Mouse (Mus musculus): ENCODE data around the gene Syvn1. TPM values are rescaled to one million over a fixed set of nuclear protein-coding genes. Genes with fewer than 3 reads are reported as not detected.

Gene Syvn1
- polyA plus RNA-seq, 1 experiment from 2014 or later = 29.2 TPM

DNA sequence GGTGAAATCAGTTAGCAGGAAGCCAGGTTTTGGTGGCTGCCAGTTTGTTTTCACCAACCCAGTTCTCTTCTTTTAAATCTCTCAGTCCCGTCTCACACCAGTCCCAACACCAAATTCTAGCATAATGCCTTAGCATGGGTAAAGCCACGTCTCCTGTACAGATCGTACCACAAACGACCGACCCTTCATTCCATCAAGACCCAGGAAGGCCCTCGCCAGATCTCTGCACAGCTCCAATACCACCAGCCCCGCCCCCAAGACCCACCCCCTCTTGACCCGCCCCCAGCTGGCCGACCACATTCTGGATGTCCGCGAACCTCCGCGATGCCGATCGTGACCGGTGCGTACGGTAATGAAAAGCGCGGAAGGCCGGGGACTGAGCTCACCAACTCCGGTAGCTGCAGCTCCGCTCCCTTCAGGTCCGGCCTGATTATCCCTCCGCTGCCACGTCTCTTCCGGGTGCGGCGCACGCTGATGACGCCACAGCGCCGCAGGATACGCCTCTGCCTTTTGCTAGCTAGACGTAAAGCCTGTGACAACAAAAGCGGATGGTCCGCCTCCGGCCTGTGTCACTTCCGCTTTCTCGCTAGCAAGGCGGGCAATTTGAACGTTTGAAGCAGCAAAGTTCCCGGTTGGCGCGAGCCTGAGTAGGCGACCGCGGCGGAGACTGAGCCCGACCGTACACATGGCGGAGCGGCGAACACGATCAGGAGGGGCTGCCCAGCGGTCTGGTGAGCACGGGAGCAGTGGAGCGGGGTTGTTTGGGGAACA lies 38.3 kb downstream of the Syvn1 start, which contains the start of the genes Zfpl1 and Cdca5:
Zfpl1 (minus strand) TSS at position 479 of the 771 bp plus-strand sequence.
Cdca5 (plus strand) TSS at position 506 of the 771 bp plus-strand sequence.
- H3K9ac ChIP-seq (ENCODE audit: low read length) = peak within 1 kb of the TSS; percentile 84
- WGBS = under 1% methylated on average over 58 of the region's 58 CpGs
- peaks cover 4% of the 10 kb centered on the region; the same call in 1 of the 2 replicates for H3K36me3 ChIP-seq (ENCODE audit: control insufficient read depth, insufficient read depth, low read length)
- ATAC-seq (ENCODE audit: insufficient read depth, low FRiP score) = peak; percentile 90
- peak within 1 kb of the TSS; percentile 65 for H3K27ac ChIP-seq (ENCODE audit: low read length)
- H3K4me2 ChIP-seq (ENCODE audit: low read depth, low read length) = peak within 1 kb of the TSS; percentile 91
- H3K4me3 ChIP-seq (replicated peaks; ENCODE audit: low read length) = peak within 1 kb of the TSS; percentile 78
- H3K9me3 ChIP-seq (replicated peaks; ENCODE audit: control insufficient read depth, low read length) = no peaks in the 10 kb centered on the region
- no peaks in the 10 kb centered on the region for H3K27me3 ChIP-seq (ENCODE audit: control insufficient read depth, insufficient read depth, low read length)
- peaks cover 16% of the 10 kb centered on the region for H3K4me1 ChIP-seq (ENCODE audit: control insufficient read depth, insufficient read depth, low read length)

DNA sequence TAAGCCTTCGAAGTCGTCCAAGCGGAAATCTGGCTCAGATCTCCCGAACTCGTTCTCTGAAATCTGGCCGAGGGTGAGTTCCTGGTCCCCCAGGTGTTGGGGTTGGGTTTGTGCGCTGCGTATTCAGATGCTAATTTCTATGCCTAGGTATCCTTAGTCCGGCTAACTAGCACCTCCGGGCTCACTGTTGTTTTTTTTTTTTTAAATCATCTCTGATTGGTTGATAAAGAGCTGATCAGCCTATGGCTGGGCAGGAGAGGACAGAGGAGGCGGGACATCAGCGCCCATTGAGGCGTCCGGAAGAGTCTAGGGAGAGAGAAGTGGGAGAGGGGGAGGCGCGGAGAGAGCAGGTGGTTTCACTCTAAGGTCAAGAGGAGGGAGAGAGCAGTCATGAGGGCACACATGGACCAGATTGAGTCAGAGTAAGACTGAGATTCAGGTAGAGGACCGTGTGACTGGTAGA lies 39.1 kb downstream of the Syvn1 start:
- H3K4me2 ChIP-seq (ENCODE audit: low read depth, low read length) = peak overlapping the region; percentile 69
- H3K9ac ChIP-seq (ENCODE audit: low read length) = peak overlapping the region; percentile 77
- H3K36me3 ChIP-seq (ENCODE audit: control insufficient read depth, insufficient read depth, low read length) = peaks cover 4% of the 10 kb centered on the region; the same call in 1 of the 2 replicates
- ATAC-seq (ENCODE audit: insufficient read depth, low FRiP score) = peak; percentile 70
- H3K4me3 ChIP-seq (replicated peaks; ENCODE audit: low read length) = peak overlapping the region; percentile 78
- WGBS = 0% methylated on average over 17 of the region's 17 CpGs
- peak overlapping the region; percentile 64 for H3K27ac ChIP-seq (ENCODE audit: low read length)
- H3K27me3 ChIP-seq (ENCODE audit: control insufficient read depth, insufficient read depth, low read length) = no peaks in the 10 kb centered on the region
- H3K4me1 ChIP-seq (ENCODE audit: control insufficient read depth, insufficient read depth, low read length) = peaks cover 16% of the 10 kb centered on the region
- no peaks in the 10 kb centered on the region for H3K9me3 ChIP-seq (replicated peaks; ENCODE audit: control insufficient read depth, low read length)

DNA sequence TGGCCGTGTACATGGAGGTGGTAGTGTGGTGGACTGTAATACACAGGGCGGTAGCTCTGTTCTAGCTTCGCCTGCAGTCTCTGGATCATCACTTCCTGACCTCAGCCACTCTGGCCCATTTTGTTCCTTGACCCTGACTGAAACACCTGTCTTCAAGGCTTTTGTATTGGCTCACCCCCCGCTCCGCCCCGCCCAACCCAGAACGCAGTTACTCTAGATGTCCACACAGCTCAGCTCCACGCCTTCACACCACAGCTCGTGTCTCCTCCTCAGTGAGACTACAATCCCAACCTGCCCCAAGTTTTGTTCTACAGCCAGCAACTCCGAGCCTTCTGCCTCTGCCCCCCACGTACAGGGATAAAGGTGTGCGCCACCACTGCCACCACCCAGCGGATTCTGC lies 42.5 kb downstream of the Syvn1 start:
- ATAC-seq (ENCODE audit: insufficient read depth, low FRiP score) = no peak
- H3K4me2 ChIP-seq (ENCODE audit: low read depth, low read length) = no peak overlapping the region
- H3K4me1 ChIP-seq (ENCODE audit: control insufficient read depth, insufficient read depth, low read length) = peaks cover 10% of the 10 kb centered on the region
- 92% methylated on average over 13 of the region's 13 CpGs for WGBS
- H3K27ac ChIP-seq (ENCODE audit: low read length) = no peak overlapping the region
- H3K27me3 ChIP-seq (ENCODE audit: control insufficient read depth, insufficient read depth, low read length) = no peaks in the 10 kb centered on the region
- H3K36me3 ChIP-seq (ENCODE audit: control insufficient read depth, insufficient read depth, low read length) = no peaks in the 10 kb centered on the region
- H3K4me3 ChIP-seq (replicated peaks; ENCODE audit: low read length) = no peak overlapping the region
- H3K9ac ChIP-seq (ENCODE audit: low read length) = no peak overlapping the region
- H3K9me3 ChIP-seq (replicated peaks; ENCODE audit: control insufficient read depth, low read length) = no peaks in the 10 kb centered on the region

DNA sequence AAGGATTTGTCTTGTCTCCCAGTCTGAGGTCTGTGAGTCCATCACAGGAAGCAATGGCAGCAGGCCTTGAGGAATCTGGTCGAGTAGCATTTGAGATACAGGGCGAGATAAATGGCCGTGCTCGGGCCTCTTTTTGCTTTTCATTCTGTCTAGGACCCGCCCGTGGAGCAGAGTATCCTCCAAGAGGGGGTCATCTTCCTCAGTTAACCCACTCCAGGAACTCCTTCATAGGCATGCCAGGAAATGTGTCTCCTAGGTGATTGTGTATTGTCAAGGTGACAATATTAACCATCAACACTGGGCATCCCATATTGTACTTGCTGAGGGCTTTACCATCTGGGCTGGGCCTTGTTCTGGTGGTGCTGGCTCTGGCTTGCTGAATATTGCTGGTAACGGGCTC lies 47.7 kb downstream of the Syvn1 start, which contains the start of gene AC131692.1:
AC131692.1 (plus strand) TSS at position 301 of the 400 bp plus-strand sequence.
- H3K36me3 ChIP-seq (ENCODE audit: control insufficient read depth, insufficient read depth, low read length) = no peaks in the 10 kb centered on the region
- no peak within 1 kb of the TSS for H3K4me2 ChIP-seq (ENCODE audit: low read depth, low read length)
- ATAC-seq (ENCODE audit: insufficient read depth, low FRiP score) = no peak
- no peak within 1 kb of the TSS for H3K4me3 ChIP-seq (replicated peaks; ENCODE audit: low read length)
- no peaks in the 10 kb centered on the region for H3K9me3 ChIP-seq (replicated peaks; ENCODE audit: control insufficient read depth, low read length)
- no peak within 1 kb of the TSS for H3K27ac ChIP-seq (ENCODE audit: low read length)
- H3K27me3 ChIP-seq (ENCODE audit: control insufficient read depth, insufficient read depth, low read length) = no peaks in the 10 kb centered on the region
- no peak within 1 kb of the TSS for H3K9ac ChIP-seq (ENCODE audit: low read length)
- H3K4me1 ChIP-seq (ENCODE audit: control insufficient read depth, insufficient read depth, low read length) = no peaks in the 10 kb centered on the region
- WGBS = 87% methylated on average over 7 of the region's 7 CpGs

DNA sequence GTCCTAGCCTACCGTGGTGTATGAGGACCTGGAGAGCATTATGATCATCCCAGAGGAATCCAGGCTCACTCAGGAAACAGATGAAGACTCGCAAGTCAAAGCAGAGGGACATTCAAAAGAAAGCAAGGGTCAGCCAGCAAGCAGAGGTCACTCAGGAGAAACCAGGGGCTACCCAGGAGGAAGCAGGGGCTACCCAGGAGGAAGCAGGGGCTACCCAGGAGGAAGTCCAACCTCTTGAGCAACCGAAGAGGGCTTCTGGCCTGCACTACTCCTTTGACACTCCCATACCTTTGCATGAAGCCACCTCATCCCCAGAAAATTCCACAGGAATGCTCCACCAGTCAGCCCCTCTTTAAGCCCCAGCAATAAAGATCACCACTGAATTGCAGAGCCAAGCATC lies 51.5 kb downstream of the Syvn1 start:
- Histone ChIP-seq H3K27me3 (ENCODE audit: control insufficient read depth, insufficient read depth, low read length) (no peaks in the 10 kb centered on the region), H3K4me3 (replicated peaks; ENCODE audit: low read length) (no peak overlapping the region), H3K36me3 (ENCODE audit: control insufficient read depth, insufficient read depth, low read length) (no peaks in the 10 kb centered on the region), H3K9me3 (replicated peaks; ENCODE audit: control insufficient read depth, low read length) (no peaks in the 10 kb centered on the region), H3K4me1 (ENCODE audit: control insufficient read depth, insufficient read depth, low read length) (no peaks in the 10 kb centered on the region), H3K27ac (ENCODE audit: low read length) (no peak overlapping the region), H3K9ac (ENCODE audit: low read length) (no peak overlapping the region), H3K4me2 (ENCODE audit: low read depth, low read length) (no peak overlapping the region)
- no peak for ATAC-seq (ENCODE audit: insufficient read depth, low FRiP score)
- 88% methylated on average over 3 of the region's 3 CpGs for WGBS

DNA sequence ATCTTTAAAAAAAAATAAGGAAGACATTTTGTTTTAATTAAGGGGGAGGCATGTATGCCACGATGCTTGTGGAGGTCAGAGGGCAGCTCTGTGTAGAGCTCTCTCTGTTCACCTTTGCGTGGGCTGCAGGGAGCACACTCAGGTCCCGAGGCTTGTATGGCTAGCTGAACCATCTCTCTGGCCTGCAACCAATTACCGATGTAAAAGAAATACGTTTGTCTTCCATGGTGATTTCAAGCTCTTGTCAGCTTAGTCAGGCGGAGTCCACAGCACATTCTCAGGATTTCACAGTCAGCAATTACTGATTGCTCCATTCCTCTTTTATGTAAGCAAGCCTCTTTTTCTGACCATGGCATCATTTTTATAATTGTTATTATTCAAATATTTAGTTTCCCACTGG lies 54.8 kb downstream of the Syvn1 start:
- 53% methylated on average over 6 of the region's 6 CpGs for WGBS
- no peaks in the 10 kb centered on the region for H3K36me3 ChIP-seq (ENCODE audit: control insufficient read depth, insufficient read depth, low read length)
- no peak overlapping the region for H3K4me2 ChIP-seq (ENCODE audit: low read depth, low read length)
- H3K9me3 ChIP-seq (replicated peaks; ENCODE audit: control insufficient read depth, low read length) = no peaks in the 10 kb centered on the region
- H3K4me1 ChIP-seq (ENCODE audit: control insufficient read depth, insufficient read depth, low read length) = no peaks in the 10 kb centered on the region
- no peak overlapping the region for H3K9ac ChIP-seq (ENCODE audit: low read length)
- ATAC-seq (ENCODE audit: insufficient read depth, low FRiP score) = no peak
- H3K27ac ChIP-seq (ENCODE audit: low read length) = no peak overlapping the region
- H3K4me3 ChIP-seq (replicated peaks; ENCODE audit: low read length) = no peak overlapping the region
- no peaks in the 10 kb centered on the region for H3K27me3 ChIP-seq (ENCODE audit: control insufficient read depth, insufficient read depth, low read length)

DNA sequence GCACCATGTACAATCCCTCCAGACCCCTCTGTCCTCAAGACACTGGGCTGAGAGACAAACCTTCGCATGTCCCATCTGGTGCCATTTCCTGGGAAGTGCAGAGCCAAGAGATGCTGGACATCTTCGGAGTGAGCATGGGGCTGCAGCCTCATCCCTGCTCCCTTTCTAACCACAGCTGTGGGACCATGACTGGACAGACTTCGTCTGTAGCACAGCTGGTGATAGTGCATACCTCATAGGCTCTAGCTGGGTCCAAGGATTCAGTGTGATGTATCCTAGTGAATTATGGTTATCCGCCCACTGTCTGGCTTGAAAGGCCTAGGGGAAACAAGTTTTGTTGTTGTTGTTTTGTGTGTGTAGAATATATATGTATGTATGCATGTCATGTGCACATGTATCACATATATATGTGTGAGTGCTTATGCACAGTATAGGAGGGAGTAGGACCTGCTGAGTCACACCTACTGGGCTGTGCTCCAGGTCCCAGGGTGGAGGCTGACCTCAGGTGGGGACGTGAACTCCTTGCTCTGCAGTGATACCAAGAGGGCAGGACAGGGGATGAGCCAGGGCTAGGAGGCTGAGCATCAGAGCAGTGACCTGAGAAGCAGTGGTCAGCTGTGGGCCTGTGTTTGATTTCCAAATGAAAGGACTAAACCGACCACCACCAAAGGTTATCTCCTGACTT lies 55.9 kb downstream of the Syvn1 start:
- ATAC-seq (ENCODE audit: insufficient read depth, low FRiP score) = peak; percentile 32; the same call in 1 of the 2 replicates

More for the DNA sequence above, 55.9 kb downstream of the Syvn1 start:
- Histone ChIP-seq H3K9ac (ENCODE audit: low read length) (no peak overlapping the region), H3K36me3 (ENCODE audit: control insufficient read depth, insufficient read depth, low read length) (no peaks in the 10 kb centered on the region), H3K27ac (ENCODE audit: low read length) (no peak overlapping the region), H3K4me2 (ENCODE audit: low read depth, low read length) (no peak overlapping the region), H3K4me3 (replicated peaks; ENCODE audit: low read length) (no peak overlapping the region), H3K4me1 (ENCODE audit: control insufficient read depth, insufficient read depth, low read length) (no peaks in the 10 kb centered on the region), H3K9me3 (replicated peaks; ENCODE audit: control insufficient read depth, low read length) (no peaks in the 10 kb centered on the region), H3K27me3 (ENCODE audit: control insufficient read depth, insufficient read depth, low read length) (no peaks in the 10 kb centered on the region)
- 73% methylated on average over 6 of the region's 6 CpGs for WGBS
